Mouse (Mus musculus): ENCODE measurements around the gene Khdc1b. TPM values are rescaled to one million over a fixed set of nuclear protein-coding genes. Genes with fewer than 3 reads are reported as not detected.

Gene Khdc1b
- polyA plus RNA-seq, 1 experiment, result 0.07 TPM

DNA sequence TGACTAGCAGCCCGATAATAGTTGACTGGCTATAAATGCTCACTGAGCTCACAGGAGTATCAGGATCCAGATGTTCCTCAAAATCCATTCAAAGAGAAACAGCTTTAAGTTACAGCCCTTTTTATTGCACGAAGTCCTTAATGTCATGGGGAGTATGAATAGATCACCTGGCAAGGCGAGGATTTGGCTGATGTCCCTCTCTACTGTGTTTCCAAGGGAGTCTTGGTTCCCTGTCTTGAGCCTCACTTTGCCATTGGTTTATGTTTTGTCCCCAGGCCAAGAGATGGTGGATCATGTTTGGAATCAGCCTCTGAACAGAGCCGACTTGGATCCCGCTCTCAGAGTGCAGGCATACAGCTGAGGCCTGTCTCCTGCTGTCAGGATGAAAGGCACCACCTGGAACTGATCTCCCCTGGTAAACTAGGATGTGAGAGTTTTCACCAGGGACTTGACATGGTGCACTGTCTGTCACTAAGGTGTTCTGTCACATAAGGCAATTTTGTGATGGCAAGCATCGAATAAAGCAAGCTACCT, 7.8 kb downstream of the Khdc1b start:
- Histone ChIP-seq H3K4me3 (ENCODE audit: control insufficient read depth, insufficient read depth, low read length) (no peak overlapping the region), H3K36me3 (ENCODE audit: control insufficient read depth, insufficient read depth, low read length) (no peaks in the 10 kb centered on the region), H3K27ac (ENCODE audit: control insufficient read depth, insufficient read depth, low read length) (no peak overlapping the region), H3K27me3 (ENCODE audit: control insufficient read depth, insufficient read depth, low read length) (no peaks in the 10 kb centered on the region), H3K4me1 (replicated peaks; ENCODE audit: control insufficient read depth, insufficient read depth, low read length) (no peaks in the 10 kb centered on the region)
- TF ChIP-seq POLR2A (IDR thresholded peaks at IDR 0.05; ENCODE audit: control insufficient read depth, extremely low read depth, insufficient read depth, low read length, poor library complexity) (no peak), CTCF (IDR thresholded peaks at IDR 0.05; ENCODE audit: borderline replicate concordance, control insufficient read depth, extremely low read depth, insufficient read depth, low read length, poor library complexity) (no peak)
- no peak for DNase-seq
- WGBS, result 93% methylated on average over 6 of the region's 6 CpGs

DNA sequence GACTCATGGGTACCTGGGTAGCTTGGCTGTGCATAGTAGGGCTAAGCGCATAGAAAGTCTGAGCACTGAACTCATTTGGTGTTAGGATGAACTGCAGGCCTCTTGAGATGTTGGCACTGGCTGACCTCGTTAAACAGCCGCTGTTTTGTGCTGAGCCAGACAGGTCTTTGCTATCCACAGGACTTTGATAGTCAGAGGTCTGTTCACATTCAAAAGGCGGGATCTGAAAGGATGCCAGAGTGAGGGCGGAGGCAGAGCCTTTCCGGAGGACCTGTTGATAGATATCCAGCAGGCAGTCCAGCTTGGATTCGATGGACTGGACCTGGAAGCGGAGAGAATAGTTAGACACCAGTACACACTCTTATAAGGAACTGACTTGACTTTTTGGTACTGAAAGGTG, 19.4 kb downstream of the Khdc1b start:
- no peaks in the 10 kb centered on the region for H3K36me3 ChIP-seq (ENCODE audit: control insufficient read depth, insufficient read depth, low read length)
- no peak overlapping the region for H3K4me3 ChIP-seq (ENCODE audit: control insufficient read depth, insufficient read depth, low read length)
- DNase-seq, result no peak
- H3K27me3 ChIP-seq (ENCODE audit: control insufficient read depth, insufficient read depth, low read length), result no peaks in the 10 kb centered on the region
- WGBS, result 96% methylated on average over 8 of the region's 8 CpGs
- TF ChIP-seq POLR2A (IDR thresholded peaks at IDR 0.05; ENCODE audit: control insufficient read depth, extremely low read depth, insufficient read depth, low read length, poor library complexity) (no peak), CTCF (IDR thresholded peaks at IDR 0.05; ENCODE audit: borderline replicate concordance, control insufficient read depth, extremely low read depth, insufficient read depth, low read length, poor library complexity) (no peak)
- H3K27ac ChIP-seq (ENCODE audit: control insufficient read depth, insufficient read depth, low read length), result no peak overlapping the region
- no peaks in the 10 kb centered on the region for H3K4me1 ChIP-seq (replicated peaks; ENCODE audit: control insufficient read depth, insufficient read depth, low read length)

DNA sequence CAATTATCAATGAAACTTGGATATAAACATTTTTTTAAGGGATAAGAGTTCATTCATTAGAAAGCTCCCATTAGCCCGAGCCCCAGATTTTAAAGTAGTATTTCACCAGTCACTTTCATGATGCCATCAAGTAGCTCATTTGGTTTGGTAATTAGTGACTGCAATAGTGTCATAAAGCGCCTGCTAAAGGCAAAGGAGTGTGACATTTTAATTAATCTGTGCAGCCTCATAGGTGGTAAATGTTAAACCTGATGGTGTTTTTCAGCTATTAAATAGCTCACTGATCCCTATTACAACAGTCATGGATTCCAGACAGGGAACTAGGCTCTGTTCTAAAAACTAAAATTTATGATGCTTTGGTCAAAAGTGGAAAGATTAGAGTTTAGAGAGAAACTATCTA, 23.9 kb downstream of the Khdc1b start:
- H3K4me1 ChIP-seq (replicated peaks; ENCODE audit: control insufficient read depth, insufficient read depth, low read length), result no peaks in the 10 kb centered on the region
- H3K27ac ChIP-seq (ENCODE audit: control insufficient read depth, insufficient read depth, low read length), result no peak overlapping the region
- TF ChIP-seq CTCF (IDR thresholded peaks at IDR 0.05; ENCODE audit: borderline replicate concordance, control insufficient read depth, extremely low read depth, insufficient read depth, low read length, poor library complexity), result no peak
- no peak for TF ChIP-seq POLR2A (IDR thresholded peaks at IDR 0.05; ENCODE audit: control insufficient read depth, extremely low read depth, insufficient read depth, low read length, poor library complexity)
- DNase-seq, result no peak
- H3K27me3 ChIP-seq (ENCODE audit: control insufficient read depth, insufficient read depth, low read length), result no peaks in the 10 kb centered on the region
- 95% methylated on average over 2 of the region's 2 CpGs for WGBS
- H3K36me3 ChIP-seq (ENCODE audit: control insufficient read depth, insufficient read depth, low read length), result no peaks in the 10 kb centered on the region
- no peak overlapping the region for H3K4me3 ChIP-seq (ENCODE audit: control insufficient read depth, insufficient read depth, low read length)

DNA sequence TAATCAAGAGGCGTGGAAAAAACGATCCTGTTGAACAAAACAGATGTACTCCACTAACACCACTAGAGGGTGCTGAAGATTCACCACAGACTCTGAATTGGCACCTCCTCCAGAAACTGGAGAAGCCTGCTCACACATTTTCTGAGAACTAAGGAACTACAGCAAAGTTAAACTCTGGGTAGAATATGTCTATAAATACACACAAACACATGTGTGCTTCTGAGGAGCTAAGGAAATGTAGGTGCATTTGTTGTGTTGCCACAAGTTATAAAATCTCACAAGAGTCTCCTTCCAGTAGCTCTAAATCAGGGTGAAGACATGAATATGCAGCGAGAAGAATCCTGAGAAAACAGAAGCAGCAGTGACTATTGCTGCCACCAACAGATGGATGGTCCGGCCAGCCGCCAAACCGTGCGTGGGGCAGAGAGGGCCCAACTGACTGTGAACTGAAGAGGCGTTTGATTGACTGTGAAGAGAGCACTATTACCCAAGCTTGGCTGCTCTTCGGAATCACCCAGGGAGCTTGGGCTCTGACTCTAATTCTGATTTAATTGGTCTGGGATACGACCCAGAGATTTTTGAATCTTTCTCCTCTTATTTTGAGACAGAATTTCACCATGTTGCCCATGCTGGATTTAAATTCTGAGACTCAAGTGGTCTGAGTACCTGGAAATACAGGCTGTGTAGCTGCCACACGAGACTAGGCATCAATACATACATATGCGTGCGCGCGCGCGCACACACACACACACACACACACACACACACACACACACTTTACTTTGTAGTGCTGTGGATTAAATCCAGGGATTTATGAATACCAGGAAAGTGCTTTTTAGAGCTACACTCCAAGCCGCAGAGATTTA, 28.2 kb downstream of the Khdc1b start:
- Histone ChIP-seq H3K27ac (ENCODE audit: control insufficient read depth, insufficient read depth, low read length) (no peak overlapping the region), H3K36me3 (ENCODE audit: control insufficient read depth, insufficient read depth, low read length) (no peaks in the 10 kb centered on the region), H3K27me3 (ENCODE audit: control insufficient read depth, insufficient read depth, low read length) (no peaks in the 10 kb centered on the region), H3K4me3 (ENCODE audit: control insufficient read depth, insufficient read depth, low read length) (no peak overlapping the region), H3K4me1 (replicated peaks; ENCODE audit: control insufficient read depth, insufficient read depth, low read length) (no peaks in the 10 kb centered on the region)
- 78% methylated on average over 18 of the region's 18 CpGs for WGBS
- peak; percentile 34 for DNase-seq
- TF ChIP-seq CTCF (IDR thresholded peaks at IDR 0.05; ENCODE audit: borderline replicate concordance, control insufficient read depth, extremely low read depth, insufficient read depth, low read length, poor library complexity) (no peak), POLR2A (IDR thresholded peaks at IDR 0.05; ENCODE audit: control insufficient read depth, extremely low read depth, insufficient read depth, low read length, poor library complexity) (no peak)

DNA sequence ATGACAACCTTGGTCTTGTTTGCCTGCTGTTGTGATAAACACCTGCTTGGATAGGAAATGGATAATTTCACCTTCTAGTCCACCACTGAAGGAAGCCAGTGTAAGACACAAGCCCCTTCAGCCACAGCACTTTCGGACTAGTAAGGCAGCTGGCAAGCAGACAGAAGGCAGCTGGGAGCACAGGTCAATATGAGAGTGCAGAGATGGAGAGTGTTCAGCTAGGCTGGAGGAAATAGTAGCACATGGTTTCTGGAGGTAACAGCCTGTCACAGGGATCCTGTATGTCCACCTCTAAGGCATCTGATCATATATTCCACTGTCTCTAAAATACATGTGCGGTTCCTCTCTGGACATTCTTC, 28.8 kb downstream of the Khdc1b start:
- Histone ChIP-seq H3K36me3 (ENCODE audit: control insufficient read depth, insufficient read depth, low read length) (no peaks in the 10 kb centered on the region), H3K4me1 (replicated peaks; ENCODE audit: control insufficient read depth, insufficient read depth, low read length) (no peaks in the 10 kb centered on the region), H3K4me3 (ENCODE audit: control insufficient read depth, insufficient read depth, low read length) (no peak overlapping the region), H3K27ac (ENCODE audit: control insufficient read depth, insufficient read depth, low read length) (no peak overlapping the region), H3K27me3 (ENCODE audit: control insufficient read depth, insufficient read depth, low read length) (no peaks in the 10 kb centered on the region)
- DNase-seq, result no peak
- WGBS, result 94% methylated on average over 2 of the region's 2 CpGs
- TF ChIP-seq POLR2A (IDR thresholded peaks at IDR 0.05; ENCODE audit: control insufficient read depth, extremely low read depth, insufficient read depth, low read length, poor library complexity) (no peak), CTCF (IDR thresholded peaks at IDR 0.05; ENCODE audit: borderline replicate concordance, control insufficient read depth, extremely low read depth, insufficient read depth, low read length, poor library complexity) (no peak)

DNA sequence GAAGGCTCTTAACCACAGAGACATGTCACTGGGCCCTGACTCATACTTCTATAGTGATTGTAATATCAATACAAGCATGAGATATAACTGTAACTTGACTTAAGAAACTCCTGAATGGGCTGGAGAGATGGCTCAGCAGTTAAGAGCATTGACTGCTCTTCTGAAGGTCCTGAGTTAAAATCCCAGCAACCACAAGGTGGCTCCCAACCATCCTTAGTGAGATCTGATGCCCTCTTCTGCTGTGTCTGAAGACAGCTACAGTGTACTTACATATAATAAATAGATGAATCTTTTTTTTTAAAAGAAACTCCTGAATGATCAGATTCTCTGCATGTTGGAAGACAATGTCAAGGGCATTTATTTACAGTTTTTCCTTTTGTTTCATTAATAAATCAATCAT, 36.0 kb downstream of the Khdc1b start:
- Histone ChIP-seq H3K36me3 (ENCODE audit: control insufficient read depth, insufficient read depth, low read length) (no peaks in the 10 kb centered on the region), H3K4me1 (replicated peaks; ENCODE audit: control insufficient read depth, insufficient read depth, low read length) (no peaks in the 10 kb centered on the region), H3K27me3 (ENCODE audit: control insufficient read depth, insufficient read depth, low read length) (no peaks in the 10 kb centered on the region), H3K4me3 (ENCODE audit: control insufficient read depth, insufficient read depth, low read length) (no peak overlapping the region), H3K27ac (ENCODE audit: control insufficient read depth, insufficient read depth, low read length) (no peak overlapping the region)
- TF ChIP-seq POLR2A (IDR thresholded peaks at IDR 0.05; ENCODE audit: control insufficient read depth, extremely low read depth, insufficient read depth, low read length, poor library complexity) (no peak), CTCF (IDR thresholded peaks at IDR 0.05; ENCODE audit: borderline replicate concordance, control insufficient read depth, extremely low read depth, insufficient read depth, low read length, poor library complexity) (no peak)
- DNase-seq, result peak; percentile 21

Measured in thymus, adult 2 months (tissue).